Mouse (Mus musculus): ENCODE data around the gene Zfp462.

DNA sequence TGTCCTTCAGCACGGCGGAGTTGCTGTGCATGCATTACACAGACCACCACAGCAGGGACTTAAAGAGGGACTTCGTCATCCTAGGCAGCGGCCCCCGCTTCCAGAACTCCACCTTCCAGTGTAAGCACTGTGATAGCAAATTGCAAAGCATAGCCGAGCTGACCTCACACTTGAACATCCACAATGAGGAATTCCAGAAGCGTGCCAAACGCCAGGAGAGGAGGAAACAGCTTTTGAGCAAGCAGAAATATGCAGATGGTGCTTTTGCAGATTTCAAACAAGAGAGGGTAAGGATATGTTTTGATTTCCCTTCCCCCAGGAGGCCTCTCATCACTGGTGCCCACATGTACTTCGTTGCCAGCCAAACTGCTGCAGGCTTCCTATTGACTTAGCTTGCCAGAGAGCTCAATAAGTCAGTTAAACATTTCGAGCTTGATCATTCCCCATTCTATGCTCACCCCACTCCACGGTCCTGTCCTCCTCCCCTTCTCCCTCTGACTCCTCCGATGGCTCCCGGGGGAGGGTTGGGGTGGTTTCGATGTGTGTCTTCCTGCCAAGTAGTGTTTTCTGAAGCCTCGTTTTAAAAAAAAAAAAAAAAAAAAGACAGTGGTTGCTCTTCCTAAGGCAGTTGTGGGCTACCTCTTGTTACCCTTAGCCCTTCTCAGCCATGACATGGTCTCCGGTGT is 68.9 kb downstream of the Zfp462 start:
- TF ChIP-seq POLR2A (IDR thresholded peaks at IDR 0.05; ENCODE audit: insufficient read depth, low read depth, low read length) (no peak), CTCF (IDR thresholded peaks at IDR 0.05) (no peak), EP300 (IDR thresholded peaks at IDR 0.05; ENCODE audit: insufficient read depth, low read depth, low read length) (no peak)
